Mouse (Mus musculus): ENCODE measurements around the gene Aicda. TPM values are rescaled to one million over a fixed set of nuclear protein-coding genes. Genes with fewer than 3 reads are reported as not detected.
"Not testable (repeated sequence)": the region's sequence is repeated elsewhere in the genome, so short reads cannot be mapped to it uniquely, and the experiment has no call there.

The Aicda gene
- polyA plus RNA-seq (2012) = 0.03 TPM in 1 of 2 replicates, not detected in the other

DNA sequence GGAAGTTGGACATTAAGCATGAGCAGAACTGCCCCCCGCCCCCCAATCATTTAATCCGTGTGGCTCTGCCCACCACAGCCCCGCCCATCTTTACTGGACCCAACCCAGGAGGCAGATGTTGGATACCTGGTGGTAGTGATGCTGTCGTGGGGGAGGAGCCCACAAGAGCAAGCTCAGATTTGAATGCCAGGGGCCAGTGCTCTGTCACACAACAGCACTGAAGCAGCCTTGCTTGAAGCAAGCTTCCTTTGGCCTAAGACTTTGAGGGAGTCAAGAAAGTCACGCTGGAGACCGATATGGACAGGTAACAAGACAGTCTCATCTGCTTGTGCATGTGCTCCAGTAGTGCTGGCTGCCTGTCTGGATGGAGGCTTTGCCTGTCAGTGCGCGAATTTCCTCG, at the start of gene Aicda:
TSS of gene Aicda (plus strand) at position 196 of the 400 bp plus-strand sequence.
- TF ChIP-seq TAL1 (IDR thresholded peaks at IDR 0.05; ENCODE audit: low read length) (no peak), GATA1 (IDR thresholded peaks at IDR 0.05; ENCODE audit: low read length) (no peak)
- Histone ChIP-seq H3K9me3 (ENCODE audit: control insufficient read depth, low read length) (no peaks in the 10 kb centered on the region), H3K4me1 (ENCODE audit: control insufficient read depth) (no peaks in the 10 kb centered on the region), H3K4me3 (replicated peaks) (no peak within 1 kb of the TSS), H3K36me3 (ENCODE audit: control insufficient read depth) (no peaks in the 10 kb centered on the region), H3K27me3 (ENCODE audit: control insufficient read depth) (peaks cover 5% of the 10 kb centered on the region)

DNA sequence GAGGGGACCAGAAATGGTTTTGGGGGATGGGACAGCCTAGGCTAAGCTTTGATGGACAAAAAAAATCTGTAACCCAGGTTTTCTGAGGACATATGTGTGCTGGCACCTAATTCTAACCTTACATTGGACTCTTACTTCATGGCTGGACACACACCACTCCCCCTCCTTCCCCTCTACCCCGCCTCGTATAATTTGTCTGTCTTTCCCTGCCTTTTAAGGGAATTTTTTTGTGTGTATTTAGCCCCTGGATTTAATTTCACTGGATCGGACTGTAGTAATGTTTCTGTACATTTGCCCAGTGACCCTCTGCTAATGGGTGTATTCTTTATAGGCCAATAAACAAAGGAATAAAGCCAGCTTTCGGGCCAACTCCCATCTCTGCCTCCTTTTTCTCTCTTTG, 48.6 kb upstream of the Aicda start:
- H3K27me3 ChIP-seq (ENCODE audit: control insufficient read depth) = no peaks in the 10 kb centered on the region
- no peaks in the 10 kb centered on the region for H3K9me3 ChIP-seq (ENCODE audit: control insufficient read depth, low read length)
- no peak overlapping the region for H3K4me3 ChIP-seq (replicated peaks)
- no peaks in the 10 kb centered on the region for H3K36me3 ChIP-seq (ENCODE audit: control insufficient read depth)
- no peaks in the 10 kb centered on the region for H3K4me1 ChIP-seq (ENCODE audit: control insufficient read depth)
- TF ChIP-seq GATA1 (IDR thresholded peaks at IDR 0.05; ENCODE audit: low read length) (no peak), TAL1 (IDR thresholded peaks at IDR 0.05; ENCODE audit: low read length) (no peak)

DNA sequence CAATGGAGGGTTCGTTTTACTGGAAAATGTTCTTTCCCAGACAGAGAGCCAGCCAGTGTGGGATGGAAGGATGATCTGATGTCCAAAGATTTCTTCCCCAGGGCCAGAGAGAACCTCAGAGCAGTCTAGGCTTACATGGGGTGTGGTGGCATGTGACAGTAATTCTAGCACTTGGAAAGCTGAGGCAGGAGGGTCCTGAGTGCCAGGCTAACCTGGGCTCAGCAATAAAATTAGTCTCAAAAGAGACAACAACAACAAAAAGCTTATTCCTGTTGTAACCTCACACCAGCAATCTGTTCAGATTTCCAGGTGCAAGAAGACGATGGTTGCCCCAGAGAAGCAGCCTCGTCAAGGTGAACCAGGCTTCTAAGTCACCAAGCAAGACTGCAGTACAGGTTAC, 48.1 kb upstream of the Aicda start, which contains the start of gene Mfap5:
TSS of gene Mfap5 (plus strand) at position 301 of the 400 bp plus-strand sequence.
- Histone ChIP-seq H3K9me3 (ENCODE audit: control insufficient read depth, low read length) (no peaks in the 10 kb centered on the region), H3K4me1 (ENCODE audit: control insufficient read depth) (no peaks in the 10 kb centered on the region), H3K27me3 (ENCODE audit: control insufficient read depth) (no peaks in the 10 kb centered on the region), H3K4me3 (replicated peaks) (no peak within 1 kb of the TSS), H3K36me3 (ENCODE audit: control insufficient read depth) (no peaks in the 10 kb centered on the region)
- TF ChIP-seq GATA1 (IDR thresholded peaks at IDR 0.05; ENCODE audit: low read length) (no peak), TAL1 (IDR thresholded peaks at IDR 0.05; ENCODE audit: low read length) (no peak)

DNA sequence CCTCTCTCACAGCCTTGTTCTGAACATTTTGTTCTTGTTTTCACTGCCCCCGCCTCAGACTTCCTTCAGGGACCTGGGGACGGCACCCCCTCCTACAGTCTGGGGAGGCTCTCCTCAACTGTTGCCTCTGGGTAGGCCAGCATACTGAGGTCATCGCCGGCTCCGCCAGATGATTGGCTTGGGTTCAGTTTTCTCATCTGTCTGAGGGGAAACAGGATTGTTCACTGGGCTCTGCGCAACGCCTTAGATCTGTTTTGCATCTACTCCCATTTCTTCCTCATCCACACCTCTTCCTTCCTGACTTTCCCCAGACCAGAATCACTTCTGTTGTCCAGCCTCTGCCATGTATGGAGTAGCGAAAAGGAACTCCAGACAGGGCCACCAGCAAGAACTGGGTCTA, 45.1 kb upstream of the Aicda start:
- Histone ChIP-seq H3K36me3 (ENCODE audit: control insufficient read depth) (no peaks in the 10 kb centered on the region), H3K27me3 (ENCODE audit: control insufficient read depth) (no peaks in the 10 kb centered on the region)
- no peak for TF ChIP-seq GATA1 (IDR thresholded peaks at IDR 0.05; ENCODE audit: low read length)

DNA sequence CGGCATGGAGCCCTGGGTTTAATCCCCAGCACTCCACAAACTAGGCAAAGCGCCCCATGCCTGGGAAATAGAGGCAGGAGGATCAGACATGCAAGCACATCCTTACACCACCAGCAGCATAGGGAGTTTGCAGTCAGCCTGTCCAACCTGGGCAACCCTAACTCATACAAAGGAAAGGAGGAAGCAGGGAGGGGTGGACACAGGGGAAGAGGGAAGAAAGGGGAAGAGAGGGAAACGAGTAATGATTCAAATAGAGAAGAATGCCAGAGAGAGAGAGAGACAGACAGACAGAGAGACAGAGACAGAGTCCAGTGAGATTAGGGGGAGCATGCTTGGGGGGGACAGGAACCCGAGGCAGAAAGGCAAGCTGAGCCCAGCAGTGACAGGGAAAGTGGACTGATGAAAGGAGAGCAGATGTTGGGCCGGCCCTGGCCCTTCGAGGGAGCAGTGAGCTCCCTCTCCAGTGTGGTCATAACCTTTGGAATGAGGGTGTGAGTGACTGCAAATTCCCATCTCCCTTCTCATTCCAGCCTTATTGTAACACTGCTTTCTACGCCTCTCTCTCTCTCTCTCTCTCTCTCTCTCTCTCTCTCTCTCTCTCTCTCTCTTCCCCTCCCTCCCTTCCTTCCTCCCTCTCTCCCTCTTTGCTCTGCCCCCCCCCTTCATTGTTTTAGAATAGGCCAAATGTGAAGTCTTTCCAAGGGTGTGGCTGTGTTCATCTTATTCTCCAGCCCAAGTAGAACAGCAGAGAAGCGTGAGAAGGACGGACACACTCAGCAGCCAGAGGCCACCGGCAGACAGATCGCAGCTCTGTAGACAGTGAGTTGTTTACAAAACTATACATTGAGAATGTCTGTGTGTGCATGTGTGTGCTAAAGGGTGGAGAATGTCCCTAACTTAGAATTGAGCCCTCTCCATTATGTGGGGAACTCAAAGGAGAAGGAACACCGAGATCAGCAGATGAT, 40.4 kb upstream of the Aicda start:
- TF ChIP-seq GATA1 (IDR thresholded peaks at IDR 0.05; ENCODE audit: low read length) (no peak), TAL1 (IDR thresholded peaks at IDR 0.05; ENCODE audit: low read length) (no peak)
- no peaks in the 10 kb centered on the region for H3K36me3 ChIP-seq (ENCODE audit: control insufficient read depth)
- no peak overlapping the region for H3K4me3 ChIP-seq (replicated peaks)
- no peaks in the 10 kb centered on the region for H3K4me1 ChIP-seq (ENCODE audit: control insufficient read depth)
- H3K27me3 ChIP-seq (ENCODE audit: control insufficient read depth) = no peaks in the 10 kb centered on the region
- no peaks in the 10 kb centered on the region for H3K9me3 ChIP-seq (ENCODE audit: control insufficient read depth, low read length)

More for the DNA sequence above, 45.1 kb upstream of the Aicda start:
- Histone ChIP-seq H3K4me3 (replicated peaks) (no peak overlapping the region), H3K4me1 (ENCODE audit: control insufficient read depth) (no peaks in the 10 kb centered on the region), H3K9me3 (ENCODE audit: control insufficient read depth, low read length) (no peaks in the 10 kb centered on the region)

DNA sequence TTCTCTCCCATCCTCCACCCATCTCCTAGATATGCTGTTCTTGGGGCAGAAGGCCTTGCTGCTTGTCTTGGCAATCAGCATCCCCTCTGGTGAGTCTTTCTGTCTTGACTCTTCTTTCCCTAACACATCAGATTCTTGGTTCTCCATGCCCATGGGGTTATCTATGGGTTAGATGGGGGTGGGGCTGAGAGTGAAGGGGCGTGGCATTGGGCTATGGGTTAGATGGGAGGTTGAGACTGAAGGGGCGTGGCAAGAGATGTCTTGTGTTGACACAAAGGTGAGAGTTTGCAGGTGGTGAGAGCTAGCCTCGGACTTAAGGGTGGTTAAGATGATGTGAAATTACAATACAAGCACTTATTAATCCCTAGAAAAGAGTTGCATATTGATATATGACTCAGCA, 39.3 kb upstream of the Aicda start:
- Histone ChIP-seq H3K27me3 (ENCODE audit: control insufficient read depth) (no peaks in the 10 kb centered on the region), H3K4me3 (replicated peaks) (no peak overlapping the region), H3K9me3 (ENCODE audit: control insufficient read depth, low read length) (no peaks in the 10 kb centered on the region), H3K36me3 (ENCODE audit: control insufficient read depth) (no peaks in the 10 kb centered on the region), H3K4me1 (ENCODE audit: control insufficient read depth) (no peaks in the 10 kb centered on the region)
- TF ChIP-seq GATA1 (IDR thresholded peaks at IDR 0.05; ENCODE audit: low read length) = no peak
- no peak for TF ChIP-seq TAL1 (IDR thresholded peaks at IDR 0.05; ENCODE audit: low read length)

DNA sequence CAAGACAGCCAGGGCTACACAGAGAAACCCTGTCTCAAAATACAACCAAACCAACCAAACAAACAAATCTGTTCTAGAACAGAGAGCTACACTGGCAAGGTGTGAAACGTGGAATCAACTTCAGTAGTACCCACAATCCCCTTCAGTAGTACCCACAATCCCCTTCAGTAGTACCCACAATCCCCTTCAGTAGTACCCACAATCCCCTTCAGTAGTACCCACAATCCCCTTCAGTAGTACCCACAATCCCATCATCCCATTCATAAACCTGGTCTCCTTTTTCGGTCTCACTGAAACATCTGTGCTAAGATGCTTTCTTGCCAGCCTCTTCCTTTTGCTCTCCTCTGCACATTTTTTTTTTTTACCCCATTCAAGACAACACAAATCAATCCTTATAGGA, 37.8 kb upstream of the Aicda start:
- not testable (repeated sequence) for H3K36me3 ChIP-seq (ENCODE audit: control insufficient read depth); H3K9me3 ChIP-seq (ENCODE audit: control insufficient read depth, low read length); H3K4me1 ChIP-seq (ENCODE audit: control insufficient read depth); H3K4me3 ChIP-seq (replicated peaks); H3K27me3 ChIP-seq (ENCODE audit: control insufficient read depth)

DNA sequence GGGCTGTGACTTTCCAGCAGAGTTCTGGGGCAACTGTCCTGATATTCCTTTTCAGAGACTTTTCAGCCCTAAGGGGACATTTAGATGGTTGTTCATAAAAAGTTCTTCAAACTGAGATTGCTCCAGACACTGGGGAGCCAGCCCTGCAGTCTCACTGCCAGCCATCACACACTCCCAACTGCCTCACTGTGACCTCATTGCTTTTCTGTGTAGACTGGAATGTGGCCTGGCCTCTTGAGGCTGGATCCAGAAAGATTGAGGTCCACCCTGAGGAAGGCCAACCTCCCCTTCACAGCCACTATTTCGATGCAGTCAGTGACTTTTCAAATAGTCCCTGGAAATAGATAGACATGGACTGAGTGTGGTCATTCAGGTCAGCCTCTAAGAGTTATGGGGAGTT, 35.9 kb upstream of the Aicda start:
- H3K4me1 ChIP-seq (ENCODE audit: control insufficient read depth) = no peaks in the 10 kb centered on the region
- H3K9me3 ChIP-seq (ENCODE audit: control insufficient read depth, low read length) = no peaks in the 10 kb centered on the region
- TF ChIP-seq TAL1 (IDR thresholded peaks at IDR 0.05; ENCODE audit: low read length) (no peak), GATA1 (IDR thresholded peaks at IDR 0.05; ENCODE audit: low read length) (no peak)
- H3K4me3 ChIP-seq (replicated peaks) = no peak overlapping the region
- no peaks in the 10 kb centered on the region for H3K27me3 ChIP-seq (ENCODE audit: control insufficient read depth)
- H3K36me3 ChIP-seq (ENCODE audit: control insufficient read depth) = no peaks in the 10 kb centered on the region

DNA sequence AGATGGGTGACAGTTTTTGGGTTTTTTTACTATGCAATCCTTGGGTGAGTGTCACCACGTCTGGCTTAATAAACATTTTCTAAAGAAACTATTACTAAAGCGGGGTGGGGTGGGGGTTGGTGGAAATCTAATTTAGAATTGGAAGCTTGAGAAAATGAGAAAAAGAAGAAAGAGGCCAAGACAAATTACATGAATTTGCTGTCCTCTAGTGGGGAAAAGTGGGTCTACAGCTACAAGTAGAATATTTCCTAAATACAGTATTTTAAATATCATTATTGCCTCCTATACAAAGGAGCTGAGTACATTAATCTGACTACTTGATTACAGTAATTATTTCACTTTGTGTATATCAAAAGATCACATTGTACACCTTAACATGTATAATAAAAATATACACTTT, 34.2 kb upstream of the Aicda start:
- no peak for TF ChIP-seq GATA1 (IDR thresholded peaks at IDR 0.05; ENCODE audit: low read length)
- no peak for TF ChIP-seq TAL1 (IDR thresholded peaks at IDR 0.05; ENCODE audit: low read length)
- Histone ChIP-seq H3K4me3 (replicated peaks) (no peak overlapping the region), H3K36me3 (ENCODE audit: control insufficient read depth) (no peaks in the 10 kb centered on the region), H3K9me3 (ENCODE audit: control insufficient read depth, low read length) (no peaks in the 10 kb centered on the region), H3K27me3 (ENCODE audit: control insufficient read depth) (no peaks in the 10 kb centered on the region), H3K4me1 (ENCODE audit: control insufficient read depth) (no peaks in the 10 kb centered on the region)

Data from erythroblast, embryonic 14.5 days (primary cell).